In the genomic region with DNA sequence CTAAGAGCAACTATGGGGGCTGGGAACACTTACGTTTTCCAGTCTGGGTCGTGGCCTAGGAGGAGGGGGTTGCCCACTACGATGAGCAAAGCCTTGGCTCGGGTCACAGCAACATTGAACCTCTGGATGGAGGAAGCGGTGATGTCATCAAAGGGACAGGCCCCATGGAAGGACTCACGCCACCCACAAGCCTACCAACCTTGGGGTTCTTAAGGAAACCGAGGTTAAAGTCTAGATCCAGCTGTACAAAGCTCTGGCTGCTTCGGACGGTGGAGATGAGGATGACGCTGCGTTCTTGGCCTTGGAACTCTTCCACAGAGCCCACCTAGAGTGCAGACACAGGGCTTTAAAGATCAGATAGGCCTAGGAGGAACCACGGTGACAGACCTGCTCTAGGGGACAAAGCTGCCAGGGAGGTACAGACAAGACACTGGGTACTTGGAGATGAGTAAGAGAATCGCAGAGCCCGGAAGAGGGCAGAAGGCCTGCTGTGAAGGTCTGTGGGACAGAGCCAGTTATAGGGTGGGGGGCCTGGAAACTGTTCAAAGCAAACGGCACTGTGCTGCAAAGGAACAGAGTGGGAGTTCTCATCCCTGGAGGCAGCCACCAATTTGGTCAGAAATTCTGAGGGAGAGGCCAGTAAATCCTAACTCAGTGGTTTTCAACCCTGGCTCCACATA, we compare ENCODE assay signal across 9 mouse cellular contexts. TPM values are rescaled to one million over a fixed set of nuclear protein-coding genes. Genes with fewer than 3 reads are reported as not detected.
DNase-seq lines count a peak whose midpoint lies in the region; ATAC-seq and TF ChIP-seq lines count a peak whose summit lies in the region.
"Had no signal": no experiment of that assay in that cellular context is flagged by ENCODE, and none has a peak within 500 bp of the region (broad histone marks: within the 10 kb centered on the region; RNA-seq: fewer than 3 reads in every experiment).

No protein-coding gene starts in this region.

- WGBS in kidney, adult 2 months: 51% methylated on average over 15 of the region's 15 CpGs
- WGBS in embryonic facial prominence, embryonic 10.5 days: 78% methylated on average over 15 of the region's 15 CpGs
- WGBS in liver, embryonic 16.5 days (ENCODE audit: insufficient replicate concordance): 65% methylated on average over 15 of the region's 15 CpGs

- no peak for TF ChIP-seq CTCF in kidney, adult 2 months (conservative IDR thresholded peaks at IDR 0.05; ENCODE audit: insufficient read depth, insufficient read length, low read depth, low read length)

- peaks cover 22% of the 10 kb centered on the region; the same call in 1 of the 2 replicates for H3K4me1 ChIP-seq in kidney, adult 2 months (ENCODE audit: control insufficient read depth, insufficient read depth, low read length)
- peaks cover 55% of the 10 kb centered on the region for H3K4me1 ChIP-seq in embryonic facial prominence, embryonic 10.5 days
- peaks cover 17% of the 10 kb centered on the region for H3K4me1 ChIP-seq in liver, embryonic 16.5 days (ENCODE audit: control insufficient read depth, low read depth, low read length)

- H3K4me3 ChIP-seq in kidney, adult 2 months (ENCODE audit: insufficient read depth, low read depth, low read length): no peak overlapping the region
- no peak overlapping the region for H3K4me3 ChIP-seq in embryonic facial prominence, embryonic 10.5 days
- H3K4me3 ChIP-seq in liver, embryonic 16.5 days (ENCODE audit: low read depth, low read length): no peak overlapping the region

- H3K9ac ChIP-seq in liver, embryonic 16.5 days (ENCODE audit: low read depth, low read length): no peak overlapping the region

- no peaks in the 10 kb centered on the region for H3K9me3 ChIP-seq in embryonic facial prominence, embryonic 10.5 days
- H3K9me3 ChIP-seq in liver, embryonic 16.5 days (replicated peaks; ENCODE audit: control insufficient read depth, low read length): no peaks in the 10 kb centered on the region

- H3K4me2 ChIP-seq in liver, embryonic 16.5 days (ENCODE audit: low read depth, low read length): no peak overlapping the region

- no peaks in the 10 kb centered on the region for H3K36me3 ChIP-seq in kidney, adult 2 months (ENCODE audit: control insufficient read depth, insufficient read depth, low read length)
- H3K36me3 ChIP-seq in embryonic facial prominence, embryonic 10.5 days (replicated peaks): peaks cover 89% of the 10 kb centered on the region
- peaks cover 4% of the 10 kb centered on the region for H3K36me3 ChIP-seq in liver, embryonic 16.5 days (ENCODE audit: control insufficient read depth, insufficient read depth)

- no peak for TF ChIP-seq POLR2A in kidney, adult 2 months (IDR thresholded peaks at IDR 0.05; ENCODE audit: low read depth, low read length)

- ATAC-seq in liver, embryonic 16.5 days (ENCODE audit: low read depth): no peak

- DNase-seq in adrenal gland, adult (ENCODE audit: inconsistent age in 2 of 2, low spot score in 1 of 2): peak; percentile 33 to 83
- DNase-seq in adrenal gland, postnatal 4 days (ENCODE audit: low spot score in 2 of 2): no peak
- peak; percentile 26 for DNase-seq in kidney, adult 2 months
- DNase-seq in kidney, postnatal 4 days: no peak
- no peak for DNase-seq in embryonic facial prominence, embryonic 10.5 days (ENCODE audit: low spot score)
- DNase-seq in T-cell, adult 2 months (ENCODE audit: low spot score): no peak
- DNase-seq in lung, postnatal 14 days: no peak

- no peaks in the 10 kb centered on the region for H3K27me3 ChIP-seq in kidney, adult 2 months (replicated peaks; ENCODE audit: control insufficient read depth, insufficient read depth, low read length)
- H3K27me3 ChIP-seq in embryonic facial prominence, embryonic 10.5 days (replicated peaks; ENCODE audit: low read depth, poor library complexity, severe bottlenecking): no peaks in the 10 kb centered on the region
- no peaks in the 10 kb centered on the region for H3K27me3 ChIP-seq in liver, embryonic 16.5 days (ENCODE audit: control insufficient read depth, insufficient read depth, low read depth, low read length)

- H3K27ac ChIP-seq in kidney, adult 2 months (ENCODE audit: insufficient read depth, low read depth, low read length): peak overlapping the region; percentile 43; the same call in 1 of the 2 replicates
- peak overlapping the region; percentile 70; the same call in 1 of the 2 replicates for H3K27ac ChIP-seq in embryonic facial prominence, embryonic 10.5 days (replicated peaks)
- H3K27ac ChIP-seq in liver, embryonic 16.5 days (ENCODE audit: low read length): peak overlapping the region; percentile 69

RNA-seq across cellular contexts. Expression of a gene that starts 7.6 kb away (rescaled TPM):
- 100 to 1,000 TPM; 190 to 195 TPM for total RNA-seq in adrenal gland, postnatal 4 days (2021)
- 75.7 and 87.2 TPM in 2 replicates for polyA plus RNA-seq in kidney, adult 2 months (2012; rRNA removed)
- 120 and 121 TPM in 2 replicates for polyA plus RNA-seq in embryonic facial prominence, embryonic 10.5 days (2016; fragmentation: Nextera tagmentation; extraction: Ambion mirVana)
- 20.3 and 21.9 TPM in 2 replicates for polyA plus RNA-seq in liver, embryonic 16.5 days (2015; fragmentation: Nextera tagmentation; extraction: Ambion mirVana)

RNA-seq across cellular contexts. Expression of a gene that starts 14.2 kb away (rescaled TPM):
- total RNA-seq in adrenal gland, postnatal 4 days (2021): 1 to 10 TPM; 1.2 to 1.3 TPM
- polyA plus RNA-seq in kidney, adult 2 months (2012; rRNA removed): 0.35 and 0.45 TPM in 2 replicates
- 0.04 and 0.10 TPM in 2 replicates for polyA plus RNA-seq in embryonic facial prominence, embryonic 10.5 days (2016; fragmentation: Nextera tagmentation; extraction: Ambion mirVana)
- 0.04 TPM in 1 of 2 replicates, not detected in the other for polyA plus RNA-seq in liver, embryonic 16.5 days (2015; fragmentation: Nextera tagmentation; extraction: Ambion mirVana)
- polyA plus RNA-seq: neural tube, embryonic 11.5 days had no signal

RNA-seq across cellular contexts. Expression of a gene that starts 14.9 kb away (rescaled TPM):
- total RNA-seq in adrenal gland, postnatal 4 days (2021): 1 to 10 TPM; 8.8 to 9.2 TPM
- 3.4 and 4.0 TPM in 2 replicates for polyA plus RNA-seq in kidney, adult 2 months (2012; rRNA removed)
- 1.3 and 2.3 TPM in 2 replicates for polyA plus RNA-seq in embryonic facial prominence, embryonic 10.5 days (2016; fragmentation: Nextera tagmentation; extraction: Ambion mirVana)
- 0.23 and 0.27 TPM in 2 replicates for polyA plus RNA-seq in liver, embryonic 16.5 days (2015; fragmentation: Nextera tagmentation; extraction: Ambion mirVana)

RNA-seq across cellular contexts. Expression of a gene that starts 22.6 kb away (rescaled TPM):
- total RNA-seq in adrenal gland, postnatal 4 days (2021): 10 to 100 TPM; 49.0 to 52.8 TPM
- 14.1 and 14.2 TPM in 2 replicates for polyA plus RNA-seq in kidney, adult 2 months (2012; rRNA removed)
- polyA plus RNA-seq in embryonic facial prominence, embryonic 10.5 days (2016; fragmentation: Nextera tagmentation; extraction: Ambion mirVana): 38.0 and 46.4 TPM in 2 replicates
- 33.8 and 36.2 TPM in 2 replicates for polyA plus RNA-seq in liver, embryonic 16.5 days (2015; fragmentation: Nextera tagmentation; extraction: Ambion mirVana)

Comparison
In these comparisons a context has a peak if more than half of its experiments do, and no peak if none do; other contexts are left out.
1. DNase-seq: peak in adrenal gland, adult (2 of 2) and kidney, adult 2 months (single experiment); none in adrenal gland, postnatal 4 days (0 of 2), kidney, postnatal 4 days (0 of 2), embryonic facial prominence, embryonic 10.5 days (single experiment), T-cell, adult 2 months (single experiment) and lung, postnatal 14 days (single experiment).
2. Peak in every context shown above with its lines, with median percentiles within 50 percentile points of each other: H3K27ac ChIP-seq.